Mouse (Mus musculus) megakaryocyte, embryonic 14.5 days (primary cell): ENCODE measurements around the gene Tnfrsf14.

Source experiments
- FLI1 ChIP-seq: IDR thresholded peaks from 2 replicates; pipeline ENCODE4 v1.6.1; 2012; ENCODE audit warnings: low read length, inconsistent platforms, mixed read lengths
- GATA1 ChIP-seq: IDR thresholded peaks from 3 replicates; pipeline ENCODE4 v1.6.1; 2012; ENCODE audit warnings: mixed read lengths, low read length, inconsistent platforms, borderline replicate concordance

DNA sequence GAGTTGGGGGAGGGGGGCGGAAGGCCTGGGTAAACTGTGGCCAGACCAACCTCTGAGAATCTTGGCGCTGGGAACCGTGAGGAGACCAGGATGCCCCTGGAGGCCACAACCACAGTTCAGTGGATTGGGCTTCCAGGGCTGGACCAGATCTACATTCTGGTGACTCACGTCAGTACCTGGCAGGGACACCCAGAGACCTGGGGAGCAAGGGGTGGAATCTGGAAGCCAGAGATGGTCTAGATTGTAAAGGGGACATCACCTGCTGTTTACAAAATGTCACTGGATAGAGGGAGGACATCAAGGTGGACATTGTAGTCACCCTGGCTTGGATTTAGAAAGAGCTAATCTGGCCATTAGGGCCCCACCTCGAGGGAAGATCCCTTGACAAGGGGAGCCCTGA lies 32.8 kb downstream of the Tnfrsf14 start:
- TF ChIP-seq GATA1 (no peak), FLI1 (no peak)
